Mouse (Mus musculus): ENCODE data around the gene Uaca.

GRCm38 (mm10) chr9:60873257-60874054 lies 79.1 kb downstream of the Uaca start:
- TF ChIP-seq CTCF (IDR thresholded peaks at IDR 0.05; ENCODE audit: control insufficient read depth, insufficient read depth, insufficient read length) (no peak), USF1 (IDR thresholded peaks at IDR 0.05; ENCODE audit: low read depth) (no peak), FOSL1 (IDR thresholded peaks at IDR 0.05; ENCODE audit: insufficient read depth, low read length, poor library complexity, severe bottlenecking) (no peak), CEBPB (IDR thresholded peaks at IDR 0.05; ENCODE audit: low read depth) (no peak), MAX (IDR thresholded peaks at IDR 0.05) (no peak), MYOD1 (IDR thresholded peaks at IDR 0.05; ENCODE audit: control insufficient read depth, insufficient read length, low read depth) (no peak)

Data from C2C12 (cell line).